Mouse (Mus musculus): Measurements from ENCODE around the gene Ddb2. TPM values are rescaled to one million over a fixed set of nuclear protein-coding genes. Genes with fewer than 3 reads are reported as not detected.
"Not testable (repeated sequence)": the region's sequence is repeated elsewhere in the genome, so short reads cannot be mapped to it uniquely, and the experiment has no call there.

Gene Ddb2
- total RNA-seq, 2 experiments from 2014 or later: 6.8 to 9.5 TPM

DNA sequence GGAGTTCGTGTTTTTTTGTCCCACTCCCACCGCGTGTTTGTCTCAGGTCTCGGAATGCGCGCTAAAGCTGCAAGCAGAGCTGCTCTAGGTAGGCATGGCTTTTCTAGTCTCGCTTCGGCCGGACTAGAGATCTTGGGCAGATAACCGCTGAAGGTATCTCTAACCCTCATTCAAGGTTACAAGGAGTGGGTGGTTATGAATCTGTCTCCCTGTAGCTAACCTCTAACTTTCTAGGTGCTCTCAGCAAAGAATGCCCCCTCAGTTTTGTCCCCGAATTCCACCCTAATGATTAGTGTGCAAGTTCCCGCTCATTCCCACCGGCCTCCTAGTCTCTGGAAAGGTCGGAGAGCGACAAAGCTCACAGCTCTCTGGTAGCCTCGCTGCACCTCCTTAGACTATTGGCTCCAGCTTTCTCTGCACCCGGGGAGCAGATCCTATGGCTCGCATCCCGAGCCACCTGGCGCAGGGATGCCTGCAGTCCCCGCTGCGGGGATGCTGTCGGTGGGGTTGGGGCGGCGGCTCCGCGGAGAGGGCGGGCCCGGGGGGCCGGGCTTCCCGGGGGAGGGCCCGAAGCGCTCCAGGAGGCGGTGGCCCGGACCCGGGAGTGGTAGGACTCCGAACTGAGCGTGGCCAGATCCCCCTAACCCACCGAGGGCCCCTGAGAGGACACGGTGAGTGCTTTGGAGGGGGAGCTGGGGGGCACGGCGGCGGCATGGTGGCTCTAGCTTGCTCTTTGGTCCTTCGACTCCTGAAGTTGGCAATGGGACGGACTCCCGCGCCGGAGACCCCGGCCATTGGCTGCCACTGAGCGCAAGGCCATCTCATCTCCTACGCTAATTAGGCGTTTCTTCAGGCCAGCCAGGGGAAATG lies 19.7 kb upstream of the Ddb2 start:
- DNase-seq (ENCODE audit: low spot score in 2 of 2): peak; percentile 51 to 67

DNA sequence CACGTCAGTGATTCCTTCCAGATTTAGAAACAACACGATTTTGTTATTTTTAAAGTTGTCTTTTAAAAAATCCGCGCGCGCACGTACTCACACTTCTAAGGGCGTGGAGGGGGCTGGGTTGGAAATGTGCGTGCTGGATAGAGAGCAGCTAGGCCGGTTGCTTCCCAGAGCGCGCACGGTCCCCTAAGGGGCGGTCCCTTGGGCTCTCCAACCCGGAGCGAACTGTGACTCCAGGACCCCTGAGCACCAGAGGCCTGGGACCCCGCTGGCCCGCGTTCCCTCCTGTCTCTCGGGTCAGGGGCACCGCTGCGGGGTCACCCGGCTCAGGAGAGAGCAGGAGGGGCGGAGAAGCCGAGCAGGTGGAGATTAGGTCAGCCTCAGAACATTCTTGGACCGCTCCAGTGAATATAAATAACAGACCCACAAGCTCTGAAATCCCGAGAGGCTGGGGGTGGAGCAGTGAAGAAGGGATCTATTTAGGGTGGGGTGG lies 18.9 kb upstream of the Ddb2 start, which contains the start of gene Pacsin3:
TSS of gene Pacsin3 (plus strand) at position 294 of the 490 bp plus-strand sequence.
- peak in 1 of 2 experiments; percentile 42 for DNase-seq (ENCODE audit: low spot score in 2 of 2)

GRCm38 (mm10) chr2:91254725-91255380 lies 18.1 kb upstream of the Ddb2 start:
- DNase-seq (ENCODE audit: low spot score in 2 of 2): no peak

DNA sequence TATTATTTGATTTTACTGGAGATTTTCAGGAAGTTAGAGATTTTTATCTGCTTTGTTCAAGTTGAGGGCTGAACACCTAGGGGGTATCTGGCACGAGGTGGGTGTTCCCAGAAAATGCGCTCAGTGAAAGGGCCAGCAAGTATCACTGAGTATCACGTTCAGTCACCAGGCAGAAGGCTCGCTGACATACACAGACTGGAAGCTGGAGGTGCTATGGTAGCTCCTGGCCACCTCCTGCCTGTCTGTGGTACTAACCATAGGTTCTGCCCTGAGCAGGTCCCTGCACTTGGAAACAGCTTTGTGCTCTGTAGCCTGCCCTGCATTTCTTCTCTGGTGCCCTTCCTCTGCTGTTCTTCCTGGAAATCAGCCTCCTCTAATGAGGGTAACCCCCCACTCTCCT lies 15.7 kb upstream of the Ddb2 start:
- DNase-seq (ENCODE audit: low spot score in 2 of 2): no peak

- DNase-seq (ENCODE audit: low spot score in 2 of 2): no peak
Measured at GRCm38 (mm10) chr2:91252001-91252400, 15.2 kb upstream of the Ddb2 start.

- no peak for DNase-seq (ENCODE audit: low spot score in 2 of 2)
Measured at GRCm38 (mm10) chr2:91248366-91248765, 11.6 kb upstream of the Ddb2 start.

- DNase-seq (ENCODE audit: low spot score in 2 of 2): no peak
Measured at GRCm38 (mm10) chr2:91244557-91245228, 7.9 kb upstream of the Ddb2 start.

DNA sequence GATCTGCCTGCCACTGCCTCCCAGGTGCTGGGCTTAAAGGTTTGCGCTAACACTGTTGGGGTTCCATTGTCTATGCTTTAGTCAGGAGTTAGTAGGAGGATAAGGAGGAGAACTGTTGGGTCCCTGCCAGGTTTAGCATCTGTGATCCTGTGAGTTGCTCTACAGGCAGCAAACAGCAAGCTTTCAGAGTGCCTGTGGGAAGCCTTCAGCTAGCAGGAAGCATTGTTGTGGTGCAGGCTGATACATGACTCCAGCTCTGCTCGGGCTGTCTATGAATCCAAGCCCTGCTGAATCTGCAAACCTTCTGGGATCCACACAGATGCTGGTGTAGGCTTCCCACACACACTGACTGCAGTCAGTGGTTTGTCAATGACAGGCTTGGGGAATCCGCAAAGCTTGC lies 6.6 kb upstream of the Ddb2 start:
- DNase-seq (ENCODE audit: low spot score in 2 of 2): no peak

DNA sequence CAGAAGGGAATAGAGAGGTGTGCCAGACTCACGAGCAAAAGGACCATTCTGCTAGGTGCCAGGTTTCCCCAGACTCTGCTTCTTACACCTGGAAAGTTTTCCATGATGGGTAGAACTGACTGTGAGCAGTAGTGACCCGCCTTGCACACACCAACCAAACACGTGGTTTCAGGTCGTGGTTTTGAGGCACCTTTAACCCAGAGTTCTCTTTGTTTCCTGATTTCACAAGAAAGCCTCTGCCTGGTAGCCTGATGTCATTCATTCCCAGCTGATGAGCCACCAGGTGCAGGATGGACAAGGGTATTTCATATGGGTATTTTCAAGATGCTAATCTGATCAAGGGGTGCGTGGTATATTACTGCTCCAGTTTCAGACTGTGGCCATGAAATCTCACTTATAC lies 5.8 kb upstream of the Ddb2 start:
- DNase-seq (ENCODE audit: low spot score in 2 of 2): no peak

DNA sequence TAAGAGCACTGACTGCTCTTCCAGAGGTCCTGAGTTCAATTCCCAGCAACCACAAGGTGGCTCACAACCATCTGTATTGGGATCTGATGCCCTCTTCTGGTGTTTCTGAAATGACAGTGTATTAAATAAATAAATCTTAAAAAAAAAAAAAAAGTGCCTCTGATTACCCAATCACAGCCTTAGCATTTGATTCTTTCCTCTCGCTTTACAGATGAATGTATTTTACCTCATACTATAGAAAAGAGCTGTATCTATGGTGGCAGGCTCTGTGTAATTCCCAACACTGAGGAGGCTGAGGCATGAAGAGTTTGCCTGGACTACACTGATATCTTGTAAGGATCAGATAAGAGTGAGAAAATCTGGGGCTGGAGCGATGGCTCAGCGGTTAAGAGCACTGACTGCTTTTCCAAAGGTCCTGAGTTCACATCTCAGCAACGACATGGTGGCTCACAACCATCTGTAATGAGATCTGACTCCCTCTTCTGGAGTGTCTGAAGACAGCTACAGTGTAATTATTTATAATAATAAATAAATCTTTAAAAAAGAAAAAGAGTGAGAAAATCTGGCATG lies 814 bp upstream of the Ddb2 start:
- not testable (repeated sequence) for DNase-seq (ENCODE audit: low spot score in 2 of 2)

- DNase-seq (ENCODE audit: low spot score in 2 of 2): no peak
Measured at GRCm38 (mm10) chr2:91229735-91230134, 7.0 kb downstream of the Ddb2 start.

DNA sequence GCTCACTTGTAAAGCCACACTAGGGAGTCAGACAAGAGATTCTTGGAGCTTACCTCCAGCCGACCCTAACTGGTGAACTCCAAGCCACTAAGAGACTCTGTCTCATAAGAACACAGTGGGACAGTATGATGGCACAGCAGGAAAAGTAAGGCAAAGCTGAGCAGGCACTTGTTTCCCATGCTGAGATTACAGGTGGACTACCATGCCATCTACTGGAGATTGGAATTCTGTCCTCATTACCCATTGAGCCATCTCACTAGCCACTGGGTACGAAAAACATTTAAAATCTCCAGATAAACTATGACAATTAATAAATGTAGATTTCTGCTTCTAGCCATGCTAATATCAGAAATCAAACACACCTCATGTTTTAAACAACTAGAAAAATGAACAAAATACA lies 13.2 kb downstream of the Ddb2 start:
- no peak for DNase-seq (ENCODE audit: low spot score in 2 of 2)

DNA sequence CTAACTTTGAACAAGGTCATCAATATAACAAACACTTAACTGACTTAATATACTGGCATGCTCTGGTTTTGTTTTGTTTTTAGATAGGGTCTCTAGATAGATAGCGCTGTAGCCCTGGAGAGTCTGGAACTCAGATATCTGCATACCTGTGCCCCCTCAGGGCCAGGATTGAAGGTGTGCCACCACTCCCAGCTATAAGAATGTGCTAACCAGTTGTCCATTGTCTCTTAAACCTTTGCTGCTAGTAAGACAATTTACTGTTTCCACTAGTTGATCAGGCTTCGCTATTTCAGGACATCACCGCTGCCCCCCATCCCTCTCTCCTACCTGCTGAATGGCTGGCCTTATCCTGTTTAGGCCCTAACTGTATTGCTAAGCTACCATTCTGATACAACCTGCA lies 16.3 kb downstream of the Ddb2 start:
- DNase-seq (ENCODE audit: low spot score in 2 of 2): no peak

GRCm38 (mm10) chr2:91217032-91217431 lies 19.8 kb downstream of the Ddb2 start:
- no peak for DNase-seq (ENCODE audit: low spot score in 2 of 2)

- no peak for DNase-seq (ENCODE audit: low spot score in 2 of 2)
Measured at GRCm38 (mm10) chr2:91213311-91213710, 23.5 kb downstream of the Ddb2 start.

DNA sequence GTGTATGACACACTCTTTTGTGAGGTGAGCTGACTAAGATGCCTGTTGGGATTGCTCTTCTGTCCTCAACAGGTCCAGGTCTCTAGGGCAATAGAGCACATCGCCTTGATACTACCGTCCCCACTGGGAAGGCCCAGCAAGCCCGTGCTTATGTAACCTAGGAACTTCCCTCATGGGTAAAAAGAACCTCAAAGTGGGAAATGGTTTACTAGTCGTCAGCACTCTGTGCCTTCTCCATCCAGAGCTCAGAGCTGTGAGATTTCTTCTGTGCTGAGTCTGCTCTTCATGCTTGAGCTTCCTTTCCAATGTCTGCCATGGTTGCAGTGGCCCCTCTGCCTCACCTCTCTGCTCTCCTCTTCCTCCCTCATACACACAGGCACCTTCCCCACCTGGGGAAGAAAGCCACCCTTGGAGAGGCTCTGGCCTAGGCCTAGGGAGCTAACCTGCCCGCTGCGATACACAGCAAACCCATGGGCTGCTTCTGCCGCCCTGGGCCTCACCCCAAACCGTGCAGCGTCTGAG lies 30.5 kb downstream of the Ddb2 start:
- DNase-seq (ENCODE audit: low spot score in 2 of 2): no peak

DNA sequence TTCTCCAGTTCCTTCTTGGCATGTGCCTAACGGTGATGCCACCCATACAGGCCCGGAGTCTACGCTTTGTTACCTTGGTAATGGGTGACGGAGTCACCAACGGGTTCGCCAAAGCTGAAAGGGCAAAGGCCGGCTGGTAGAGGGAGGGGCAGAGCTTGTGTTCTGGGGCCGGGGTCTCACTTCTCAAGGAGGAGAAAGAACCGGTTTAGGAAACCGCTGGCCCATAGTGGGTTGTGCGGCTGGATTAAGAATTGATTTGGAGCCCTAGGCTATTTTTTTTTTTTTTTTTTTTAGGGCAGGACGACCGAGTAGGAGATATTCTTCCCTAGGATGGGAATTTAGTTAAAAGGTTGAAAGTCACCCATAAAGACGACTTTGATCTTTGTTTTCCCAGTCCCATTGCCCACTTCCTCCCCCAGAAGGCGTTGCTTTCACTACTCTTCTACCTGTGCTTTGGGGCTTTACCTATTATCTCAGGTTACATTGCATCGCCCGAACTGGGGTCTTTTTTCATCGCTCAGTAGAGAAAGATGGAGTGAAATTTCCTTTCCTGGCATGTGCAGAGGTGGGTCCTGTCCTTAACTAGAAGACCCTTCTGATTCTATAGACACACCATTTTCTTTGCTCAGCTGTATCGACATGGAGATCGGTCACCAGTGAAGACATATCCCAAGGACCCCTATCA lies 33.7 kb downstream of the Ddb2 start:
- DNase-seq (ENCODE audit: low spot score in 2 of 2): no peak

DNA sequence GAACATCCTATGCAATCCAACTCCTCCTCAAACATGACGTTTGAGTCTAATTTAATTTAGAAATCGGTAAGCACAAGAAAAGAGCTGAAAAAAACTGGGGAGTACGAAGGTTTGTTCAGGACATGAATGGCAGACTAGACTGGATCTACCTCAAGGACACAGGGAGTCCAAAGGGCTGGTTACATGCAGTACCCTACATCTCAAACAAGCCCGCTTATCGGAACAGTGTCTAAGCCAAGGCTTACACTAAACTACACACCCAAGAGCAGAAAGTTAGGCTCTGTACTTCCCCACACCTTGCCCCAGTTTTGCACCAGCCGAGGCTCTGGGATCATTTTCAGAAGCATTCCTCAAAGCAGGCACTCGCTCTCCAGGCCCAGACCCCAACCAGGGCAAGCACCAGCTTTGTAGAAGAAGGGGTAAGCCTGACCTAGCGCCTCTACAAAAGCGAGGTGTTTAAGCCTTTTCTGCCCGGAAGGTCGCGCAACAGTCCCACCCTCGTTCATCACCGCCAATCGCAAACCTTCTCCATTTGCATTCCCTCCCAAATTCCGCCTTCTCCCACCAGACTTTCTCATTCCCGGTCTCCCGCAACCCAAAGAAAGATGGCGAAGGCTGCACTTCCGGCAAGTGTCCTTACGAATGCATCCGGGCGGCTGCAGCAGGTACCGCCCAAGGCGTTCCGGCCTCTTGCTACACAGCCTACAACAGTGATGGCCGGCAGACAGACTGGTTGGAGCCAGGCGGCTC lies 34.4 kb downstream of the Ddb2 start, which contains the start of the genes Nr1h3 and Acp2:
TSS of gene Nr1h3 (minus strand) at position 613 of the 750 bp plus-strand sequence.
TSS of gene Acp2 (plus strand) at position 664 of the 750 bp plus-strand sequence.
- DNase-seq (ENCODE audit: low spot score in 2 of 2): peak; percentile 77 to 89

DNA sequence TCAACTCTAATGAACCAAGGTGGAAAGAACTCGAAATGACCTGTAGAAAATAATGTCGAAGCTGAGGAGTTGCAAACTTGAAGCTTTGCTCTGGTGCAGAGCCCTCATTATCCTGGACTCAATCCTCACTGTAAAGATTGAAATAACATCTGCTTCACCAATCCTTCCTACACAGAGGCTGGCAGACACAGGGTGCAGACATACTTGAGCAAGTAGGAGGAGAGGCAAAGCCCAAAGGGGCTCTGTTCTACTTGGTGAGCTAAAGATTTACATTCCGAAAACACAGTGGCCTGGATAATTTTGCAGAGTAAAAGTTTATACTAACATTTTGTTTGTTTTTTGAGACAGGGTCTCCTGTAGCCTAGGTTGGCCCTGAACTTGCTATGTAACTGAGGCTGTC lies 37.9 kb downstream of the Ddb2 start:
- no peak for DNase-seq (ENCODE audit: low spot score in 2 of 2)

DNA sequence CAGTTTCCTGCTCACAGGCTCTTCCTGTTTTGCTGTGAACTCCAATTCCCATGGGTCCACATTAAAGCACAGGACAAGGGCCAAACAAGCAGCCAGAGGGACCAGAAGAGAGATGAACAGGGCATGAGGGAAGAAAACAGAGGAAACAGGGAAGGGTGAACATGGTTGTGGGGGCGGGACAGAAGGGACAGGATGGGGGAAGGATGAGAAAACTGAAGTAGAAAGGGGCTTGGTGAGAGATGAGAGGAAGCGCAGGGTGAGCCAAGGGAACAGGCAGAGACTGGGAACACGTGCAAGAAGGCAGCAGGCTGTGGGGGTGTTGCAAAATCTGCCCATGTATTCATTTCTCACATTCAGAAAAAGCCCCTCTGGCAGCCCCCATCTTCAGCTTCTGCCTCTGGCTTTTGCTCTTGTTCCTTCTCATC lies 40.2 kb downstream of the Ddb2 start:
- no peak for DNase-seq (ENCODE audit: low spot score in 2 of 2)
